ENCODE assay signal across 8 mouse cellular contexts in genomic region chr12:16531956-16532859, GRCm38 (mm10).
DNase-seq lines count a peak whose midpoint lies in the region; ATAC-seq and TF ChIP-seq lines count a peak whose summit lies in the region.

No protein-coding gene starts in this region.

- H3K4me1 ChIP-seq in lung, embryonic 14.5 days (ENCODE audit: insufficient read depth), result no peaks in the 10 kb centered on the region

- peak; percentile 18 to 41 for DNase-seq in adrenal gland, adult (ENCODE audit: inconsistent age in 2 of 2, low spot score in 1 of 2)
- no peak for DNase-seq in adrenal gland, postnatal 25 days
- DNase-seq in right cerebral cortex, adult 18-20 months, result peak; percentile 11
- DNase-seq in right cerebral cortex, postnatal 4 days, result no peak
- DNase-seq in heart, postnatal 10 days, result peak; percentile 52 to 57
- peak; percentile 28 for DNase-seq in lung, embryonic 14.5 days
- DNase-seq in testis, postnatal 14 days (ENCODE audit: low spot score), result no peak

- peak; percentile 30; the same call in 1 of the 2 replicates for ATAC-seq in lung, embryonic 14.5 days (ENCODE audit: insufficient read depth)
- peak; percentile 67 for ATAC-seq in neutrophil, adult 5-6 weeks (ENCODE audit: extremely low read depth, insufficient number of reproducible peaks, low FRiP score, poor library complexity, severe bottlenecking)

- no peak overlapping the region for H3K9ac ChIP-seq in lung, embryonic 14.5 days

- intact Hi-C loops in heart, postnatal 10 days (cut with DNase I), result loop anchor here (5.0 kb wide), 1 partner anchor 830 kb away; no protein-coding TSS in a partner anchor

- WGBS in lung, embryonic 14.5 days, result 69% methylated on average over 15 of the region's 15 CpGs

- no peak overlapping the region for H3K4me2 ChIP-seq in lung, embryonic 14.5 days

- no peaks in the 10 kb centered on the region for H3K9me3 ChIP-seq in lung, embryonic 14.5 days (ENCODE audit: low read depth, low read length)

- H3K36me3 ChIP-seq in lung, embryonic 14.5 days (ENCODE audit: insufficient read depth), result no peaks in the 10 kb centered on the region

- no peak for TF ChIP-seq CTCF in lung, embryonic 14.5 days (IDR thresholded peaks at IDR 0.05; ENCODE audit: low read depth)

- no peak overlapping the region for H3K27ac ChIP-seq in lung, embryonic 14.5 days (ENCODE audit: low read depth)

- H3K4me3 ChIP-seq in lung, embryonic 14.5 days (ENCODE audit: low read depth, low read length), result no peak overlapping the region

- H3K27me3 ChIP-seq in lung, embryonic 14.5 days (ENCODE audit: insufficient read depth, low read length), result no peaks in the 10 kb centered on the region

Comparison
In these comparisons a context has a peak if more than half of its experiments do, and no peak if none do; other contexts are left out.
1. DNase-seq: peak in adrenal gland, adult (2 of 2), right cerebral cortex, adult 18-20 months (single experiment), heart, postnatal 10 days (2 of 2) and lung, embryonic 14.5 days (single experiment); none in adrenal gland, postnatal 25 days (single experiment), right cerebral cortex, postnatal 4 days (single experiment) and testis, postnatal 14 days (single experiment).